Comparison of ENCODE assay signal across 17 mouse cellular contexts in the genomic region with DNA sequence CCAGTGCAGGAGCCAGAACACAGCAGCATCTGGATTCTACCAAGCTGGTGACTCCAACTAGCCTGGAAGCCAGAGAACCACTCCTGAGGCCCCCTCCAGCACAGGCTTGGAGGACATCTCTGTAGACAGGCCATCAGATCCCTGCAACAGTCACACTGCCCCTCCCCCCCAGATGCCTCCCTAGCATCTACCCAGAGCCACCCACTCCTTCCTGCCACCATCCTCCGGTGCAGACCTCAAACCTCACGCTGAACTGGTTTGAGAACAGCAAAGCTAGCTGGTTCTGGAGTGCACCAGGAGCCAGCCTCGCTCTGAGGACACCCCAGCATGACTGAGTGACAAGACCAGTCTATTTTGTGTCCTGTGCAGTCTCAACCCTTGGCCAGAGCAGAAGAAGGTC. TPM values are rescaled to one million over a fixed set of nuclear protein-coding genes. Genes with fewer than 3 reads are reported as not detected.
DNase-seq lines count a peak whose midpoint lies in the region; ATAC-seq lines count a peak whose summit lies in the region.
"Had no signal": no experiment of that assay in that cellular context is flagged by ENCODE, and none has a peak within 500 bp of the region (broad histone marks: within the 10 kb centered on the region; RNA-seq: fewer than 3 reads in every experiment).

No protein-coding gene starts in this region.

- peak; percentile 37 to 41 for DNase-seq in right cerebral cortex, adult 2 months (ENCODE audit: low spot score in 2 of 2)
- DNase-seq in right cerebral cortex, postnatal 36 days (ENCODE audit: low spot score in 2 of 2) = no peak
- peak; percentile 45 to 70 for DNase-seq in CD8-positive naive resting alpha-beta T cell, adult 2 months (ENCODE audit: low read depth in 2 of 2, low spot score in 2 of 2)
- peak; percentile 84 for DNase-seq in thymus, postnatal 25 days
- DNase-seq in adrenal gland, adult 18-20 months (ENCODE audit: low spot score in 2 of 2) = no peak
- DNase-seq: cerebellum, postnatal 10 days; heart, adult 11 months; kidney, adult 9 months; liver, postnatal 0 days had no signal

- peak; percentile 52 for ATAC-seq in megakaryocyte progenitor cell, adult 5-6 weeks (replicated peaks; ENCODE audit: poor library complexity)
- no peak for ATAC-seq in cerebellum, adult (ENCODE audit: insufficient number of reproducible peaks, low FRiP score, low TSS enrichment)
- ATAC-seq in megakaryocyte, adult 5-6 weeks (ENCODE audit: poor library complexity, severe bottlenecking) = no peak
- ATAC-seq: forebrain, embryonic 14.5 days; liver, postnatal 0 days; midbrain, embryonic 15.5 days had no signal

RNA-seq across cellular contexts. Expression of a gene that starts 4.8 kb away (rescaled TPM):
- total RNA-seq in megakaryocyte progenitor cell, adult 5-6 weeks (2015) = not detected in 2 replicates
- not detected in 2 replicates for total RNA-seq in megakaryocyte progenitor cell, adult 5-6 weeks (2017)
- total RNA-seq in megakaryocyte, adult 5-6 weeks (2015) = not detected in 2 replicates
- not detected in 2 replicates for total RNA-seq in megakaryocyte, adult 5-6 weeks (2017)
- not detected for total RNA-seq in adrenal gland, adult 18-20 months (2021)
- total RNA-seq: adrenal gland, postnatal 4 days; layer of hippocampus, postnatal 25 days; left cerebral cortex, postnatal 14 days had no signal

RNA-seq across cellular contexts. Expression of a gene that starts 30.0 kb away (rescaled TPM):
- 1.8 and 2.8 TPM in 2 replicates for total RNA-seq in megakaryocyte progenitor cell, adult 5-6 weeks (2015)
- total RNA-seq in megakaryocyte progenitor cell, adult 5-6 weeks (2017) = 3.0 and 3.2 TPM in 2 replicates
- total RNA-seq in megakaryocyte, adult 5-6 weeks (2015) = 1.5 and 1.6 TPM in 2 replicates
- total RNA-seq in megakaryocyte, adult 5-6 weeks (2017) = 2.8 TPM in 2 replicates
- total RNA-seq in adrenal gland, adult 18-20 months (2021) = 1 to 10 TPM; 3.1 to 6.6 TPM

RNA-seq across cellular contexts. Expression of a gene that starts 48.0 kb away (rescaled TPM):
- 1.9 and 2.1 TPM in 2 replicates for total RNA-seq in megakaryocyte progenitor cell, adult 5-6 weeks (2015)
- total RNA-seq in megakaryocyte progenitor cell, adult 5-6 weeks (2017) = 2.7 and 3.6 TPM in 2 replicates
- total RNA-seq in megakaryocyte, adult 5-6 weeks (2015) = 3.2 and 5.6 TPM in 2 replicates
- 3.0 and 3.6 TPM in 2 replicates for total RNA-seq in megakaryocyte, adult 5-6 weeks (2017)
- total RNA-seq in adrenal gland, adult 18-20 months (2021) = 10 to 100 TPM; 12.2 to 16.7 TPM

Comparison
In these comparisons a context has a peak if more than half of its experiments do, and no peak if none do; other contexts are left out.
1. DNase-seq: peak in right cerebral cortex, adult 2 months (2 of 2), CD8-positive naive resting alpha-beta T cell, adult 2 months (2 of 2) and thymus, postnatal 25 days (single experiment); none in right cerebral cortex, postnatal 36 days (0 of 2) and adrenal gland, adult 18-20 months (0 of 2).